Mouse (Mus musculus): ENCODE data around the gene Slc7a8. TPM values are rescaled to one million over a fixed set of nuclear protein-coding genes. Genes with fewer than 3 reads are reported as not detected.

Slc7a8 gene
- polyA plus RNA-seq, 2 experiments, result 4.5 to 5.8 TPM

- no peak within 1 kb of the TSS for H3K4me3 ChIP-seq (replicated peaks; ENCODE audit: low read length)
- no peak within 1 kb of the TSS for H3K27ac ChIP-seq (replicated peaks; ENCODE audit: low read depth, low read length)
- no peak for TF ChIP-seq POLR2A (IDR thresholded peaks at IDR 0.05; ENCODE audit: borderline replicate concordance, extremely low read depth, insufficient read depth, insufficient read length)
- no peak within 1 kb of the TSS for H3K4me2 ChIP-seq (replicated peaks; ENCODE audit: low read depth, low read length, severe bottlenecking)
- no peaks in the 10 kb centered on the region for H3K9me3 ChIP-seq (ENCODE audit: control insufficient read depth, low read length)
- H3K9ac ChIP-seq (ENCODE audit: low read depth, low read length, severe bottlenecking), result no peak within 1 kb of the TSS
- DNase-seq (ENCODE audit: low spot score) (no peak), ATAC-seq (ENCODE audit: low FRiP score, low read depth) (no peak)
- H3K27me3 ChIP-seq (ENCODE audit: control insufficient read depth, insufficient read depth, low read length), result no peaks in the 10 kb centered on the region
- WGBS, result 85% methylated on average over 29 of the region's 29 CpGs
- H3K4me1 ChIP-seq (ENCODE audit: control insufficient read depth, insufficient read depth, low read length), result no peaks in the 10 kb centered on the region
- no peaks in the 10 kb centered on the region for H3K36me3 ChIP-seq (ENCODE audit: control insufficient read depth, insufficient read depth, low read length)
Measured at GRCm38 (mm10) chr14:54813991-54814390, 32.2 kb upstream of the Slc7a8 start, which contains the start of gene Rnf212b. TSS of gene Rnf212b (plus strand) at chr14:54814141.

GRCm38 (mm10) chr14:54809668-54810033, 27.9 kb upstream of the Slc7a8 start:
- Histone ChIP-seq H3K27me3 (ENCODE audit: control insufficient read depth, insufficient read depth, low read length) (no peaks in the 10 kb centered on the region), H3K27ac (replicated peaks; ENCODE audit: low read depth, low read length) (no peak overlapping the region), H3K9me3 (ENCODE audit: control insufficient read depth, low read length) (no peaks in the 10 kb centered on the region), H3K4me2 (replicated peaks; ENCODE audit: low read depth, low read length, severe bottlenecking) (no peak overlapping the region), H3K36me3 (ENCODE audit: control insufficient read depth, insufficient read depth, low read length) (no peaks in the 10 kb centered on the region), H3K4me1 (ENCODE audit: control insufficient read depth, insufficient read depth, low read length) (no peaks in the 10 kb centered on the region), H3K4me3 (replicated peaks; ENCODE audit: low read length) (no peak overlapping the region), H3K9ac (ENCODE audit: low read depth, low read length, severe bottlenecking) (no peak overlapping the region)
- DNase-seq (ENCODE audit: low spot score) (no peak), ATAC-seq (ENCODE audit: low FRiP score, low read depth) (no peak)
- no peak for TF ChIP-seq POLR2A (IDR thresholded peaks at IDR 0.05; ENCODE audit: borderline replicate concordance, extremely low read depth, insufficient read depth, insufficient read length)
- WGBS, result 84% methylated on average over 3 of the region's 3 CpGs

GRCm38 (mm10) chr14:54808718-54809667, 27.2 kb upstream of the Slc7a8 start:
- Histone ChIP-seq H3K9ac (ENCODE audit: low read depth, low read length, severe bottlenecking) (no peak overlapping the region), H3K4me2 (replicated peaks; ENCODE audit: low read depth, low read length, severe bottlenecking) (no peak overlapping the region), H3K9me3 (ENCODE audit: control insufficient read depth, low read length) (no peaks in the 10 kb centered on the region), H3K4me1 (ENCODE audit: control insufficient read depth, insufficient read depth, low read length) (no peaks in the 10 kb centered on the region), H3K4me3 (replicated peaks; ENCODE audit: low read length) (no peak overlapping the region), H3K36me3 (ENCODE audit: control insufficient read depth, insufficient read depth, low read length) (no peaks in the 10 kb centered on the region), H3K27ac (replicated peaks; ENCODE audit: low read depth, low read length) (no peak overlapping the region), H3K27me3 (ENCODE audit: control insufficient read depth, insufficient read depth, low read length) (no peaks in the 10 kb centered on the region)
- TF ChIP-seq POLR2A (IDR thresholded peaks at IDR 0.05; ENCODE audit: borderline replicate concordance, extremely low read depth, insufficient read depth, insufficient read length), result no peak
- ATAC-seq (ENCODE audit: low FRiP score, low read depth), result no peak
- WGBS, result 73% methylated on average over 4 of the region's 4 CpGs
- DNase-seq (ENCODE audit: low spot score), result no peak

DNA sequence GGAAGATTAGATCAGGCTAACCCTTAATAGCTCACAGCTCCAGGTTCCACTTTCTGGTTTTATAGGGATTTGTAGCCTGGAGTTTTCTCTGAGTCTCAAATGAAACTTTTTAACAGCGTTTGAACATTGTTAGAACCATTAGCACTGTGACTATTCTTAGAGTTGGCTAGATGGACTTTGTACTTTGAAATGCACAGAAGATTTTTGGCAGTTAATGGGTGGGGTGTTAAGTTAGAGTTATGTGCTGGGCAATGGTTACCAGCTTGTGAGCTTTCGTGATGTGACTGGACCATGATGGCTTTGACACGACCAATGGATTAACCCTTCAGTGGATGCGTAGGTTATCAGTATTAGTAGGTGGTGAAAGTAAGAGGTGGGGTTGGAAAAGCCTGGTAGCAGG, 24.4 kb upstream of the Slc7a8 start:
- no peak overlapping the region for H3K27ac ChIP-seq (replicated peaks; ENCODE audit: low read depth, low read length)
- H3K4me3 ChIP-seq (replicated peaks; ENCODE audit: low read length), result no peak overlapping the region
- H3K36me3 ChIP-seq (ENCODE audit: control insufficient read depth, insufficient read depth, low read length), result no peaks in the 10 kb centered on the region
- H3K4me2 ChIP-seq (replicated peaks; ENCODE audit: low read depth, low read length, severe bottlenecking), result no peak overlapping the region
- H3K4me1 ChIP-seq (ENCODE audit: control insufficient read depth, insufficient read depth, low read length), result no peaks in the 10 kb centered on the region
- WGBS, result 75% methylated on average over 4 of the region's 4 CpGs
- ATAC-seq (ENCODE audit: low FRiP score, low read depth) (no peak), DNase-seq (ENCODE audit: low spot score) (no peak)
- no peaks in the 10 kb centered on the region for H3K9me3 ChIP-seq (ENCODE audit: control insufficient read depth, low read length)
- no peak for TF ChIP-seq POLR2A (IDR thresholded peaks at IDR 0.05; ENCODE audit: borderline replicate concordance, extremely low read depth, insufficient read depth, insufficient read length)
- no peak overlapping the region for H3K9ac ChIP-seq (ENCODE audit: low read depth, low read length, severe bottlenecking)
- no peaks in the 10 kb centered on the region for H3K27me3 ChIP-seq (ENCODE audit: control insufficient read depth, insufficient read depth, low read length)

GRCm38 (mm10) chr14:54802428-54802827, 20.7 kb upstream of the Slc7a8 start:
- Histone ChIP-seq H3K36me3 (ENCODE audit: control insufficient read depth, insufficient read depth, low read length) (no peaks in the 10 kb centered on the region), H3K9ac (ENCODE audit: low read depth, low read length, severe bottlenecking) (no peak overlapping the region), H3K4me3 (replicated peaks; ENCODE audit: low read length) (no peak overlapping the region), H3K27me3 (ENCODE audit: control insufficient read depth, insufficient read depth, low read length) (no peaks in the 10 kb centered on the region), H3K4me2 (replicated peaks; ENCODE audit: low read depth, low read length, severe bottlenecking) (no peak overlapping the region), H3K27ac (replicated peaks; ENCODE audit: low read depth, low read length) (no peak overlapping the region), H3K9me3 (ENCODE audit: control insufficient read depth, low read length) (no peaks in the 10 kb centered on the region), H3K4me1 (ENCODE audit: control insufficient read depth, insufficient read depth, low read length) (no peaks in the 10 kb centered on the region)
- TF ChIP-seq POLR2A (IDR thresholded peaks at IDR 0.05; ENCODE audit: borderline replicate concordance, extremely low read depth, insufficient read depth, insufficient read length), result no peak
- ATAC-seq (ENCODE audit: low FRiP score, low read depth), result no peak
- DNase-seq (ENCODE audit: low spot score), result no peak
- 65% methylated on average over 4 of the region's 4 CpGs for WGBS

All from limb, embryonic 14.5 days (tissue).